In the genomic region with DNA sequence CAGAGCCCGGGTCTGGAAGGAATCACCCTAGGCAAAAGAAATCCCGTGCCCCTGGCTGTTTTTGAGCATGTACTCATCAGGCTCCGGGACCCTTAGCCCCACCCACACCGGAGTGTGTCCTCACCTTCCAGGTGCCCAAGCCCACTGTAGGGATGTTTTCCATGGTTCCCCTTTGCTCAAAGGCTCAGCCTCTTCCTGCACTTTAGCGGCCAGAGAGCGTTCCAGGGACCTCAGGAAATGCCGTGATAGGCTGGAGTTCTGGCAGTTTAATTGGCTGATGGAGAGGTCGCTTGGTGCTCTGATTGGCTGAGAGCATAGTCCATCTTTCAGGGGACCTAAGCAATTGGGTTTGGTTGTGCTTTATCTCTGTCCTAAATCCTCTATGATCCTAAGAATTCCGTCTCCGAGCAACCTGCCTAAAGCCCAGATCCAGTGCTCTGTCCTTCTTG, we compare ENCODE assay signal across 7 mouse cellular contexts. TPM values are rescaled to one million over a fixed set of nuclear protein-coding genes. Genes with fewer than 3 reads are reported as not detected.
A peak's percentile ranks its signal among the peaks of the same experiment; 100 is the strongest.
DNase-seq lines count a peak whose midpoint lies in the region; ATAC-seq lines count a peak whose summit lies in the region.

A gene (minus strand): TSS at position 214 of the 449 bp plus-strand sequence.

- peak; percentile 94 for DNase-seq in adrenal gland, adult 2 months
- peak; percentile 80 for DNase-seq in embryo, embryonic 11.5 days (ENCODE audit: low read depth, low spot score)
- peak; percentile 73 to 82 for DNase-seq in gastrocnemius, postnatal 36 days
- DNase-seq in left cerebral cortex, postnatal 25 days (ENCODE audit: low spot score in 2 of 2), result peak; percentile 88 to 98
- DNase-seq in midbrain, embryonic 10.5 days (ENCODE audit: low spot score), result peak; percentile 83
- peak; percentile 73 for DNase-seq in right cerebral cortex, postnatal 4 days

- intact Hi-C loops in gastrocnemius, postnatal 36 days (cut with DNase I), result no loop called here
- intact Hi-C loops in left cerebral cortex, postnatal 25 days (cut with DNase I), result loop anchor here (5.0 kb wide), 1 partner anchor 597 kb away; no protein-coding TSS in a partner anchor

- no peaks in the 10 kb centered on the region for H3K9me3 ChIP-seq in intestine, embryonic 15.5 days
- no peaks in the 10 kb centered on the region for H3K9me3 ChIP-seq in midbrain, embryonic 10.5 days (replicated peaks)

- peak within 1 kb of the TSS; percentile 62; the same call in 1 of the 2 replicates for H3K27ac ChIP-seq in intestine, embryonic 15.5 days
- peak within 1 kb of the TSS; percentile 85 for H3K27ac ChIP-seq in midbrain, embryonic 10.5 days (replicated peaks)

- H3K36me3 ChIP-seq in intestine, embryonic 15.5 days, result no peaks in the 10 kb centered on the region
- H3K36me3 ChIP-seq in midbrain, embryonic 10.5 days, result 0 out of 2 replicates have a peak, but pooled peaks cover 4% of the 10 kb centered on the region

- H3K4me2 ChIP-seq in intestine, embryonic 15.5 days (replicated peaks), result peak within 1 kb of the TSS; percentile 59

- WGBS in intestine, embryonic 15.5 days, result 4% methylated on average over 10 of the region's 10 CpGs
- WGBS in midbrain, embryonic 10.5 days, result 2% methylated on average over 10 of the region's 10 CpGs

- H3K27me3 ChIP-seq in intestine, embryonic 15.5 days (replicated peaks), result no peaks in the 10 kb centered on the region
- H3K27me3 ChIP-seq in midbrain, embryonic 10.5 days (ENCODE audit: low read depth, poor library complexity, severe bottlenecking), result no peaks in the 10 kb centered on the region

- H3K4me3 ChIP-seq in intestine, embryonic 15.5 days (replicated peaks), result peak within 1 kb of the TSS; percentile 67
- H3K4me3 ChIP-seq in midbrain, embryonic 10.5 days, result peak within 1 kb of the TSS; percentile 72

- peak within 1 kb of the TSS; percentile 59 for H3K9ac ChIP-seq in intestine, embryonic 15.5 days

- ATAC-seq in intestine, embryonic 15.5 days, result peak; percentile 100

- H3K4me1 ChIP-seq in intestine, embryonic 15.5 days (replicated peaks), result no peaks in the 10 kb centered on the region
- H3K4me1 ChIP-seq in midbrain, embryonic 10.5 days, result peaks cover 6% of the 10 kb centered on the region; the same call in 1 of the 2 replicates

RNA-seq across cellular contexts. Expression of the gene that starts here (rescaled TPM):
- total RNA-seq in adrenal gland, adult 2 months (2021), result 10 to 100 TPM; 25.9 to 35.1 TPM
- polyA plus RNA-seq in adrenal gland, adult 2 months (2012; rRNA removed), result 0.68 and 0.81 TPM in 2 replicates
- total RNA-seq in gastrocnemius, postnatal 36 days (2021), result 10 to 100 TPM; 11.0 to 11.3 TPM
- 46.0 and 51.7 TPM in 2 replicates for polyA plus RNA-seq in intestine, embryonic 15.5 days (2015; fragmentation: Nextera tagmentation; extraction: Ambion mirVana)
- total RNA-seq in left cerebral cortex, postnatal 25 days (2021), result 10 to 100 TPM; 18.5 to 19.8 TPM
- 61.2 and 65.3 TPM in 2 replicates for polyA plus RNA-seq in midbrain, embryonic 10.5 days (2016; fragmentation: Nextera tagmentation; extraction: Ambion mirVana)

Comparison
In these comparisons a context has a peak if more than half of its experiments do, and no peak if none do; other contexts are left out.
1. Peak in every context shown above with its lines: DNase-seq, ATAC-seq, H3K4me3 ChIP-seq and H3K27ac ChIP-seq.
2. RNA of the gene that starts here (polyA plus RNA-seq): 61.2 to 65.3 TPM in midbrain, embryonic 10.5 days and 46.0 to 51.7 TPM in intestine, embryonic 15.5 days; 0.68 to 0.81 TPM in adrenal gland, adult 2 months; every median in the first group is over 10 times any median in the second.